Mouse (Mus musculus) common myeloid progenitor, adult 5-6 weeks (primary cell): Measurements from ENCODE around the gene Clec2i. TPM values are rescaled to one million over a fixed set of nuclear protein-coding genes. Genes with fewer than 3 reads are reported as not detected.
"Not testable (repeated sequence)": the region's sequence is repeated elsewhere in the genome, so short reads cannot be mapped to it uniquely, and the experiment has no call there.

Source experiments
- ATAC-seq: replicated peaks from 2 replicates; pipeline ENCODE4 v1.8.0; 2016; ENCODE audit warnings: low read depth, mild to moderate bottlenecking, moderate TSS enrichment, inconsistent platforms; ENCODE audit not compliant: poor library complexity, severe bottlenecking
- total RNA-seq: library from RNA; stranded (forward); fragments of 200-1000, 187-1606 nt; gene quantifications from 2 replicates; pipeline ENCODE4 v1.2.3, GENCODE M21; 2017

Clec2i gene
- total RNA-seq = 8.0 and 8.1 TPM in 2 replicates

DNA sequence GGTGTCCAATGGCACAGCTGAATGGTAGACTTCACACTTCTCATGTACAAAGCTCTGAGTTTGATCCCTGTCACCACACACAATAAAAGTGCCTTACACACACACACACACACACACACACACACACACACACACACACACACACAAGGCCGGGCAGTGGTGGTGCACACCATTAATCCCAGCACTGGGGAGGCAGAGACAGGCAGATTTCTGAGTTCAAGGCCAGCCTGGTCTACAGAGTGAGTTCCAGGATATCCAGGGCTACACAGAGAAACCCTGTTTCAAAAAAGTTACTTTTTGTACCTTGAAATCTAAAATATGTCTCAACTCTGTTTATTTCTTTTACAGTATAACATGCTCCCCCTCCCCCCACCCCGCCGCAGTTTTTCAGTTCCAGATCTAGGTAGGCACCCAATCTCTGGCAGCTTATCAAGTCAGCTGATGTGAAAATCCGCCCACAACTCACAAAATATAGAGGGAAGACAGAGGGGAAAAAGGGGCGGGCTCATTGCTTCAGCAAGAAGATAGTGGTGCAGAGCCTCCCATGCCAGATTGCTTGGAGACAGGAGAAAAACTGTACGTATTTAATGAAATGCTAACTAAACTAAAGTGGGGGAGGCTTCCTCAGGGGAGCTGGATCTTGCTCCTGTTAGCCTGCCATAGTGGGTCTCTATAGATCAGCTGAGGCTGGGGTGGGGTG, at the start of gene Clec2i:
TSS of gene Clec2i (plus strand) at position 498 of the 700 bp plus-strand sequence.
- ATAC-seq = peak; percentile 45

DNA sequence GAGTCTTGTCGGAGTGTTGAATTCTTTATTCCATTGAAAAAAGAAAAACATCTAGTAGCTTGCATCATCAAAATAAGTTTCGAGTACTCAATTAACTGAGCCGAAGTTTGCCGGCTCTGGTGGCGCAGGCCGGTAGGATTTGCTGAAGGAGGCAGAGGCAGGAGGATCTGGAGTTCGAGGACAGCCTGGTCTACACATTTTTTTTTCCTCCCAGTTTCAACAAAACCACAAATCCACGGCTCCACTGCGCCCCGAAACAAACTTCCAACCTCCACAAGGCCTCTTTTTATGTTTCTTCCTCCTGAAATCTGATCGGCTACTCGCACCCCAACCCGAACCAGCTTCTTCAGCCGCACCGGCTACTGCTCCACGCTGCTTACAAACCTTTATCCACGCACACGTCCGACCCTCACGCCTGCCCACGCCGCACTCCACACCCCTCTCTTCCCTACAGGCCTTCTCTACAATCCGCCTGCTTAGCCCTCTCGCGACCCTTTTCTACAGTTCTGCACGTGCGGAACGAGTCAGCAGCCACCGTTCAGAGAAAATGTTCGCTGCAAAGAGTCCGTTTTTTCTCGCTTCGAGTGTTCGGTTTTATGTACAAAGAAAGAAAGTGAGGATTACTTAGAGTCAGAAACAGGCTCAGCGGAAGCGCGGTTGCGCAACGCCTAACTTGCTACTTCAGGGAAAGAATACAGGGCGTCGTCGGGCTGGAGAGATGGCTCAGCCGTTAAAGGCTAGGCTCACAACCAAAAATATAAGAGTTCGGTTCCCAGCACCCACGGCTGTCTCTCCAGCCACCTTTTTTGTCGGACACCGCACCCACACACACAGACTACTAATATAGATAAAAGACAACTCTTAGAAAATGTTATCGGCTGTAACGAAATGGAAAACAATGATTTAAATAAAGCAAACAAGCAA, 48.8 kb upstream of the Clec2i start:
- ATAC-seq = peak; percentile 12; the same call in 1 of the 2 replicates

DNA sequence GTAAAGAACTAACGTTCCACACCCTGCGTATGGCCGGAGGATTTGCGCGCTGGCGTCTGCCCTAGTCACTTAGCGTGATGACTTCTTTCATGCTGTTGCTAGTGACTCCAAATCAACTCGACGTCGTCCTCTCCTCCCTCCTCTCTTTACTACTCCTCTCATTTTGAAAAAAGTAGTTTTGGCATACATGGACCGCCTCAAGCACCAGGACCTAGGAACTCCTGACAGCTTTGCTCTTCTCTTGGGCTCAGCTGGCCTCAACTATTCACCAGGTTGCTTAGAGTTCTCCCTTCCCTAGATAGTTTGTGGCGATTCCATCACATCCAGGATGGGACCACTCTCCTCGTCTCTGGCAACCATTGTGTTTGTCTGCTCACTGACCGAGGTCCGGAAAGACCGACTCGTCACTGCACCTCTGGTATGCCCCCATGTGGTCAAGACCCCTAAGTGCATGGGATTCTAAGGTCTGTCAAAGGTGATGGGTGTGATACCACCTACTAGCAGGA, 48.1 kb upstream of the Clec2i start:
- ATAC-seq = peak; percentile 46

DNA sequence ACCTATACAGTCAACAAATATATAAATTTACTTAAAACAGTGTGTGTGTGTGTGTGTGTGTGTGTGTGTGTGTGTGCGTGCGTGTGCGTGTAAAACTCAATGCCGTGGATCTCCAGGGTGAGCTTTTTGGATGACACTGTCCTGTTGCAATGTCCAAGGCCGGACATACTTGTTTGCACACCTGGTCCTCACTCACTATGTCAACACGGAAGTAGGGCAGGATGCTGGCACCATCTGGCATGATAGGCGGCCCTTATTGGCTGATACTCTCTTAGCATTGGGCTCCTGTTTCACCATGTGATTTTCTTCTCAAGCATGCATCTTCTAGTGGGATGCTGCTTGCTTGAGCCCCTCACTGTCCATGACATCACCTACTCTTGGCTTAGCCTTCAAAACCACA, 47.5 kb upstream of the Clec2i start:
- ATAC-seq = no peak

DNA sequence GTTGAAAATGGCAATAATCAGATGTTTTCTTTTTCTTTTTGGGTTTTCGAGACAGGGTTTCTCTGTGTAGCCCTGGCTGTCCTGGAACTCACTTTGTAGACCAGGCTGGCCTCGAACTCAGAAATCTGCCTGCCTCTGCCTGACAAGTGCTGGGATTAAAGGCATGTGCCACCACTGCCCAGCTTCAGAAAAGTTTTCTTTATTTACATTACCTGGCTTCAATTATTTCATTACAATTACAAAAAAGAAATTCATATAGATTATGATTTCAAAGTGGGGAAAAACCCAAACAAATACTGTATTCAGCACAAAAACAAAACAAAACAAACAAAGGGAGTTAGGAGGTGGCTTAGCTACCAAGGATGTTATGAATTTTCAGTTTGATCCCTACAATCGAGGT, 46.7 kb upstream of the Clec2i start:
- not testable (repeated sequence) for ATAC-seq

DNA sequence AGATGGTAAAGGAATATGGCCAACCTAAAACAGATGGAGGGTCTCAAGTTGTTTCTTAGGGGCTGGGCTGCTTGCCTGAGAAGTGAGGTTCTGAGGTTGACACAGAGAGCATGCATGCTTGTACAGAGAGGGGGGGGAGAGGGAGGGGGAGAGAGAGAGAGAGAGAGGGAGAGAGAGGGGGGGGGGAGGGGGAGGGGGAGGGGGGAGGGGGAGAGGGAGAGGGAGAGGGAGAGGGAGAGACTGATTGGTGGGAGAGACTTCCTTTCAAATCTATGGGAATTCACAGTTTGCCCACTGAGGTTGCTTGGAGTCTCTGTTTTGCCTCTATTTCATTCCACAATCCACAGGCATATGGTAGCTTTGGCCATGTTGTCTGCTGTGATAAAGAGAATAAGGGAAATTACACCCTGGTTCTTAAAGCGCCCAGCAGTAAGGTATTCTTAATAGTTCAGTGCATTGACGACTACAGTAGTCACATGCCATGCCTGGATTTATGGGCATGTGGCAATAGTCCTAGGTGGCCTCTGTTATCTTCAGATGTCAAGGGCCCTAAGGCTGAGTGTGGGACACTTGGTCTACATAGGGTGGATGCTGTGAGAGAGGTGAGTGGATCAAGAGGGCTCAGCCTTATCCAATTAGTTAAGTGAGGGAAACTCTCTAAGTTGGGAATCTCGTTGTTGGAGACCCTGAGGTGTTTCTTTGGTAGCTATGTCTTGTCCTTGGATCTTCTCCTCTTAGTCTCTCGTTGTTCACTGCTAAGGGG, 45.9 kb upstream of the Clec2i start:
- ATAC-seq = no peak

DNA sequence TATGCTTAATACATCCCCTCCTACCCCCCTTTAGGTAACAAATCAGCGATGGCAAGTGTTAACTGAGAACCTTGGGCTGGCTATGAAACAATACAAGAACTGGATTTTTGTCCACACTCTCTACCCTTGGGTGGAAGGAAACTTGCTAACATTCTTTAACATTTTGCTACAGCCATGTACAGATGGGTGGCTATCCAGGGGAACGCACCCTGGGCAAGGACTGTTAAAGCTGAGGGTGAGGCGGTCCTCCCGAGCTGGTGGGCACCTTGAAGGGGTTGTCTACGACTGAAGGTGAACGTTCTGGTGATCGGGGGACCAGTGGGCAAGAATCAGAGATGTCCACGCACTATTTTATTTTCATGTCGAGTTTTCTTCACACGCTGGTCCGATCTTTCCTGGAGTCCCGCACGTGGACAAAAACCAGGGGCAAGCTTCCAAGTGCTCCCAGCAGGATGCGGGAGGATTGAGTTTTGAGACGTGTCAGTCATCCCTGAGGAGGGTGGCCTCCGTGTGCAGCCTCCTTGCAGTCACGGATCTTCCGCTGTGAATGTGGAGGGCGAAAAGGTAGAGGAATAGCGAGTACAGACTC, 44.9 kb upstream of the Clec2i start:
- ATAC-seq = no peak

DNA sequence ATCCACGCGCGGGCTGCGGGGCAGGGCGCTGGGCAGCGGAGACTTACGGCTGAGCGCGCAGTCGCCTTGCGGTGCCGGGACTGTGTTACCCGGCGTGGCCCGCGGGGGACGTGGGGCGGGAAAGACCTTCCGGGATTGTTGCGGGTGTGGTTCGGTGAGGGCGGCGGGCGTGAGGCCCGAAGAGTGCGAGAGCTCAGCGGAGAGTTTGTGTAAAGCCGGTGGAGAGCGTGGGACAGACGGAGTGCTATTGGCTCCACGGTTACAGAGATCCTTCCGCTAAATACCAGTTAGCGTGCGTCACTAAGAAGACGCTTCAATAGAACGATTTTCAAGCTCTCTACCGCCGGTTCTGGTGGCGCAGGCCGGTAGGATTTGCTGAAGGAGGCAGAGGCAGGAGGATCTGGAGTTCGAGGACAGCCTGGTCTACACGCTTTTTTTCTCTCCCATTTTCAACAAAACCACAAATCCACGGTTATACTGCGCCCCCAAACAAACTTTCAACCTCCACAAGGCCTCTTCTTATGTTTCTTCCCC, 44.4 kb upstream of the Clec2i start:
- ATAC-seq = peak; percentile 48

DNA sequence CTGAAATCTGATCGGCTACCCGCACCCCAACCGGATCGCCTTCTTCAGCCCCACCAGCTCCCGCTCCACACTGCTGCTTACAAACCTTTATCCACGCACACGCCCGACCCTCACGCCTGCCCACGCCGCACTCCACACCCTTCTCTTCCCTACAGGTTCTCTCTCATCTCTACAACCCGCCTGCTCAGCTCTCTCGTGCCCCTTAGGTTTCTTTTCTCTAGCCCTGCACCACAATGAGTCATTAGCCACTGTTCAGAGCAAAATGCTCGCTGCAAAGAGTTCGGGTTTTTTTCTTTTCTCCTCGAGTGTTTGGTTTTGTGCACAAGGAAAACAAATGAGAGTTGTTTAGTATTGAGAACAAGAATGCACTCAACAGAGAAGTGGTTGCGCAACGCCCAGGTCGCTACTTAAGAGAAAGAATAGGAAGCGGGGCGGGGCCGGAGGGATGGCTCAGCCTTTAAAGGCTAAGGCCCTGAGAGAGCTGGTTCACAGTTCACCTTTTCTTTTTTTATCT, 43.9 kb upstream of the Clec2i start:
- ATAC-seq = peak; percentile 19

DNA sequence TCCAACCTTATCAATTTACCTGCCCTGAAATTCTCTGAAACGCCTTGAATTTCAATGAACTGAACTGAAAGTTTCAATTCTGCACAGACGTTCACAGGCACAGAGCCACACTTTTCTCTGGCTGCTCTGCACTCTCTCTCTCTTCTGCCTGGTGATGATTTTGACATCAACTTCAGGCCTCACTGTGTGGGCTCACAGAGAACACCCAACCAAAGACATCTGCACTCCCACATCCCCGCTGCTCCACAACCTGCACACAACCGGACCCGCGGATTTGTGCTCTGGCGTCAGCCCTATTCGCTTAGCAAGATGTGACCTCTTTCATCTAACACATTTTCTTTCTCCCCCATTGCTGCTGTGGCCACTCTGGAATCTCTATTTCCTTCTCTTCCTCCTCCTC, 43.3 kb upstream of the Clec2i start:
- no peak for ATAC-seq

DNA sequence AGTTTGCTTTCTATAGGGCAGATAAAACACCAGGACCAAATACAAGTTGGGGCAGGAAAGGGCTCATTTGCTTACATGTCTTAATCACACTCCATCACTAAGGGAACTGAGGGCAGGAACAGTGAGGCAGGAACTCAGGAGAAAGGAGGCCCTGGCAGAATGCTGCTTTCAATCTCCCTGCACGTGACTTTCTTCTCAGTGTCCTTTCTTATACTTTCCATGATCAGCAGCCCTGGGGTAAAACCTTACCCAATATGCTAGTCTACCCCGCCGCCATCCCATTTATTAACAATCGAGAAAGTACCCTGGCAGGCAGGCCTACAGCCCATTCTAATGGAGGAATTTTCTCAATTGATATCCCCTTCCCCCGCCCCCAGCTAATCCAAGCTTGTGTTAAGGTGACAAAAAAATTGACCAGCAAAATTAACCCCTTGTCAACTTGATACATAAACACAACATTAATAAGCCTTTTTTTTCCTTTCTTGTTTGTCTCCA, 42.8 kb upstream of the Clec2i start:
- no peak for ATAC-seq

DNA sequence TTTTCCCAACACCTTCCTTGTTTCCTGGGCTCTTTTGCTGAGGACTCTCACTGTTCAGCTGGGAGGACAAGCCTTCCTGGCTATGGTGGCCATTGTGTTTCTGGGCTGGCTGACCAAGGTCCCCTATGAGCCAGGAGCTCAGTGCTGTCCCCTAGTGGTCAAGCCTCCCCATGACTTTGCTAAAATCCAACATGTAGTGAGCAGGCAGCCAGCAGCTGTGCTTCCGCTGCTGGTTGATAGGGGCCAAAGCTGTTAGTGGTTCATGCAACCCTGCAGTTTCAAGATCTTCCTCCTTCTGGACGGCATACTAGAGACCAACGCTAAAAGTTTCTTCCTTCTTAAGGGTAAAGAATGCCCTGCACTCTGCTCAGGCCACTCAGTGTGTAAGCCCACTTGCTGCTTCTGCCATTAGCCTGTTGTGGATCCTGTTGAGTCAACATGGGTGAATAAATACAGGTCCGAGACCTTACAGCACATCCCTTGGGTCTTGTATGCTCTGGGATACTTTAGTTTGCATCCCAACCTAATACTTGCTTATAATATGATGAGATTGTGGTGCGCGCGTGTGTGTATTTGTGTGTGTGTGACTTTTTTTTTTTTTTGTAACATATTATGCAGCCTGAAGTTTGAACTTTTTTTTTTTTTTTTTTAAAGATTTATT, 41.9 kb upstream of the Clec2i start:
- peak; percentile 58 for ATAC-seq

DNA sequence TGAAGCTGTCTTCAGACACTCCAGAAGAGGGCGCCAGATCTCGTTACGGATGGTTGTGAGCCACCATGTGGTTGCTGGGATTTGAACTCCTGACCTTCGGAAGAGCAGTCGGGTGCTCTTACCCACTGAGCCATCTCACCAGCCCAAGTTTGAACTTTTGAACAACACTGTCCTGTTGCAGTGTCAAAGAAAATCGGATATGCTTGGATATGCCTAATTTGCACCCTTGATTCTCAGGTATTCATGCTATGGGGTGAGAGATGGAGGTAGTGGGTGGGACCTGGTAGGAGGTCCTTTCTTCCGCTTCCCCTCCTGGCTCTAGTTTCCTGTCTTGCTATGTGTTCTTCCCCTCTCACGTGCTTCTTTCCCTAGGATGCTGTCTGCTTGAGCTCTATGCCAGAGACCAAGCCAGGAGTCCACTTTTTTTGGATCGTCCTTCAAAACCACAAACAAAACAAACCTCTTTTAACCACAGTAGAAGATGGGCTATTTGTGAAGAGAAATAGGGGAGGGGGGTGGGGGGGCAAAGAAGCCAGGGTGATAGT, 41.3 kb upstream of the Clec2i start:
- ATAC-seq = no peak

DNA sequence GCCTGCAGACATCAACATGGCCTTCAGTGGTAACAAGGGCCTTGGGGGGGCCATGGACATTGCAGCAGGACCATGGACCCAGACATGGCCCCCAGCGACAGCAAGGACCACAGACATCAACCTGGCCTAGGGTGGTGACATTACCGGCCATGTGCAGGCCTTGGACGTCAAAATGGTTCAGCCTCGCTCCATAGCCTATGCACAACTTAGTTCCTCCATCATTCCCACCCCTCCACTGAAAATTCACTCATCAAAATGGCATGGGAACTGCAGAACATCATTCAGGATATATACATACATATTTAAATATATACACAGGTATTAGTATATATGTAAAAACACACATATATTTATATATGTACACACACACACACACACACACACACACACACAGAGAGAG, 40.0 kb upstream of the Clec2i start:
- no peak for ATAC-seq

DNA sequence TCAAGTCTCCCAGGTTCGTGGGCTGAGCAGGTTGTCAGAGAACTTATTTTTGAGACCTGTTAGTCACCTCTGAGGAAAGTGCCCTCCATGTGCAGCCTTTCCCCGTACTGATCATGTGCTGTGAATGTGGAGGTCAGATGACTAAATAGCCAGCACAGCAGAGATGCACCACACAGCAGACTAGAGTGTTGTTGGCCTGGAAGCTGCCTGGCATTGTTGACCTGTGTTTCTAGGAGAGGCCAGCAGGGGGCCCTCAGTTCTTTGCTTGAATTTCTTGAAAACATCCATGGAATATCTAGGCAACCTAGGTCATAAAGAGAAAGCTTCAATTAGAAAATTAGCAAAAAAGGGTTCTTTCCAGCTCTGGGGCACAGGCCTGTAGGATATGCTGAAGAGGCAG, 37.5 kb upstream of the Clec2i start:
- ATAC-seq = peak; percentile 30

DNA sequence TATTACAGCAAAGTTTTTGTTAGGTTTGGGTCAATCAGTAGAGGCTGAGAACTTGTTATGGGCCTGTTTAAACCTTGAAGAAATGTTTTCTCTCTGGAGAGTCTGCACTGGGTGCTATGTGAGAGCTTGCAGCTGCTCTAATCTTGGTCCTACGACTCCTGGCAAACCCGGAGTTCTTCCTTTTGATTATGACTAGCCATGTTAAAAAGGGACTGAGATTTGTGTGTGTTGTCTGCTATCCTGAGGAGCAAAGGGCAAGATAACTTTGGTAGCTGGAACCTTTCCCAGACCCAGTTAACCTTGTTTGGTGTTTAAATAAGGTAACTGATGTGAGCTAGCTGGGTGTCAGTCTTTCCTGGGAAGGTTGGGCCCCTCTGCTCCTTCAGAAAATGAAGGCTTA, 36.7 kb upstream of the Clec2i start:
- ATAC-seq = no peak

DNA sequence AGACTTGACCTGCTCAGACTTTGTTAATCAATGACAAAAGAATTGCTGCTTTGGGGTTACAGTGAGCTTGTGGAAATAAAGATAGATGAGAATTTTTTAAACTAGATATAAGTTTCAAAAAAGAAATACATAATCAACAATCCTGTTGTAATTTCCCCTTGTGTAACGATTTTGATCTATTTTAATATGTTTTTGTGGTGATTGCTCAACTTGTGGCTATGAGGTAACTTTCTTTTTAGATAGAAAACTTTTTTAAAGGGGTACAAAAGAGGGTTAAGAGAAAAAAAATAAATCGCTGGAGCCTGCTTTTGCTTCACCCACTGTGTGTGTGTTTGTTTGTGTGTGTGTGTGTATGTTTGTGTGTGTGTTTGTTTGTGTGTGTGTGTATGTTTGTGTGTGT, 36.2 kb upstream of the Clec2i start:
- ATAC-seq = no peak

DNA sequence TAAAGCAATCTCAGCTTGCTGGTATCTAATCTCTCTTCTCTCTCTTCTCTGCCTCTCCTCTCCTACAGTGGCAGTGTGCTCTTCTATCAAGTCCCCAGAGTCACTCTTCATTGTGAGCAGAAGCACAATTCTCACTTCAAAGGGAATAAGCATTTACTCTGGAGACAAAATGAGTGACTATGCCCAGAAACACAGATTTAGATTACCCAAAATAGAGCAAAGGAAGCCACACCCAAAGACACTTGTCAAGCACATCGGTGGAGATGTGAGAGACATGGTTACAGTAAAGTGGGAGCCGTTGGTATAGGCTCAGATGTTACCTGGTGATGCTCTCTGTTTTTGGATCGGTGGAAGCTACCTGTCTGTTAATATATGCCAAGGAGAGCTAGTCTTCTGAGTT, 34.6 kb upstream of the Clec2i start:
- no peak for ATAC-seq
